Mouse (Mus musculus): ENCODE results near the gene Kat2a. TPM values are rescaled to one million over a fixed set of nuclear protein-coding genes. Genes with fewer than 3 reads are reported as not detected.

The Kat2a gene
- polyA plus RNA-seq, 1 experiment from 2014 or later, result 61.1 TPM

GRCm38 (mm10) chr11:100692164-100692616, 20.1 kb downstream of the Kat2a start, which contains the start of gene Zfp385c:
Gene Zfp385c (minus strand): TSS chr11:100692455.
- 2% methylated on average over 23 of the region's 23 CpGs for WGBS
- peaks cover 11% of the 10 kb centered on the region for H3K27me3 ChIP-seq
- no peak for ATAC-seq (ENCODE audit: insufficient number of reproducible peaks, low FRiP score, low TSS enrichment, low read depth)
- H3K27ac ChIP-seq (replicated peaks), result no peak within 1 kb of the TSS
- no peaks in the 10 kb centered on the region for H3K9me3 ChIP-seq (replicated peaks)
- H3K4me3 ChIP-seq (replicated peaks), result peak within 1 kb of the TSS; percentile 37
- H3K9ac ChIP-seq, result 0 out of 2 replicates have a peak within 1 kb of the TSS, but pooled peaks have one; percentile 12
- H3K4me2 ChIP-seq (replicated peaks), result peak within 1 kb of the TSS; percentile 59
- peaks cover 15% of the 10 kb centered on the region for H3K4me1 ChIP-seq
- H3K36me3 ChIP-seq, result no peaks in the 10 kb centered on the region

GRCm38 (mm10) chr11:100690389-100690788, 21.9 kb downstream of the Kat2a start:
- no peaks in the 10 kb centered on the region for H3K36me3 ChIP-seq
- ATAC-seq (ENCODE audit: insufficient number of reproducible peaks, low FRiP score, low TSS enrichment, low read depth), result no peak

GRCm38 (mm10) chr11:100688443-100688842, 23.8 kb downstream of the Kat2a start:
- ATAC-seq (ENCODE audit: insufficient number of reproducible peaks, low FRiP score, low TSS enrichment, low read depth), result no peak
- H3K9me3 ChIP-seq (replicated peaks), result no peaks in the 10 kb centered on the region

More at GRCm38 (mm10) chr11:100690389-100690788, 21.9 kb downstream of the Kat2a start:
- peaks cover 15% of the 10 kb centered on the region for H3K4me1 ChIP-seq
- H3K4me3 ChIP-seq (replicated peaks), result no peak overlapping the region
- H3K27ac ChIP-seq (replicated peaks), result no peak overlapping the region
- H3K9ac ChIP-seq, result no peak overlapping the region
- H3K4me2 ChIP-seq (replicated peaks), result no peak overlapping the region
- WGBS, result 53% methylated on average over 7 of the region's 7 CpGs
- peaks cover 11% of the 10 kb centered on the region for H3K27me3 ChIP-seq
- H3K9me3 ChIP-seq (replicated peaks), result no peaks in the 10 kb centered on the region

GRCm38 (mm10) chr11:100687265-100687664, 25.0 kb downstream of the Kat2a start:
- Histone ChIP-seq H3K27me3 (peaks cover 5% of the 10 kb centered on the region), H3K4me1 (peaks cover 12% of the 10 kb centered on the region), H3K27ac (replicated peaks) (no peak overlapping the region), H3K9ac (no peak overlapping the region), H3K4me2 (replicated peaks) (no peak overlapping the region), H3K9me3 (replicated peaks) (no peaks in the 10 kb centered on the region), H3K36me3 (no peaks in the 10 kb centered on the region), H3K4me3 (replicated peaks) (no peak overlapping the region)
- 79% methylated on average over 7 of the region's 7 CpGs for WGBS
- peak; percentile 58 for ATAC-seq (ENCODE audit: insufficient number of reproducible peaks, low FRiP score, low TSS enrichment, low read depth)

More at GRCm38 (mm10) chr11:100688443-100688842, 23.8 kb downstream of the Kat2a start:
- no peak overlapping the region for H3K27ac ChIP-seq (replicated peaks)
- H3K4me3 ChIP-seq (replicated peaks), result no peak overlapping the region
- WGBS, result 63% methylated on average over 4 of the region's 4 CpGs
- no peak overlapping the region for H3K4me2 ChIP-seq (replicated peaks)
- peaks cover 15% of the 10 kb centered on the region for H3K4me1 ChIP-seq
- no peak overlapping the region for H3K9ac ChIP-seq
- no peaks in the 10 kb centered on the region for H3K36me3 ChIP-seq
- H3K27me3 ChIP-seq, result peaks cover 11% of the 10 kb centered on the region

- Histone ChIP-seq H3K4me3 (replicated peaks) (no peak overlapping the region), H3K9ac (no peak overlapping the region), H3K4me1 (peaks cover under 1% of the 10 kb centered on the region; the same call in 1 of the 2 replicates), H3K36me3 (no peaks in the 10 kb centered on the region), H3K27ac (replicated peaks) (no peak overlapping the region), H3K4me2 (replicated peaks) (no peak overlapping the region), H3K27me3 (no peaks in the 10 kb centered on the region), H3K9me3 (replicated peaks) (no peaks in the 10 kb centered on the region)
- no peak for ATAC-seq (ENCODE audit: insufficient number of reproducible peaks, low FRiP score, low TSS enrichment, low read depth)
- WGBS, result 86% methylated on average over 2 of the region's 3 CpGs
Observed at GRCm38 (mm10) chr11:100685371-100685770, 26.9 kb downstream of the Kat2a start.

- Histone ChIP-seq H3K9me3 (replicated peaks) (no peaks in the 10 kb centered on the region), H3K27me3 (no peaks in the 10 kb centered on the region), H3K4me1 (no peaks in the 10 kb centered on the region), H3K9ac (no peak overlapping the region), H3K4me2 (replicated peaks) (no peak overlapping the region), H3K27ac (replicated peaks) (no peak overlapping the region), H3K4me3 (replicated peaks) (no peak overlapping the region), H3K36me3 (no peaks in the 10 kb centered on the region)
- no peak for ATAC-seq (ENCODE audit: insufficient number of reproducible peaks, low FRiP score, low TSS enrichment, low read depth)
- WGBS, result 49% methylated on average over 2 of the region's 2 CpGs
Observed at GRCm38 (mm10) chr11:100684084-100684483, 28.2 kb downstream of the Kat2a start.

GRCm38 (mm10) chr11:100682526-100682925, 29.7 kb downstream of the Kat2a start:
- Histone ChIP-seq H3K27me3 (no peaks in the 10 kb centered on the region), H3K4me1 (peaks cover 7% of the 10 kb centered on the region; the same call in 1 of the 2 replicates), H3K27ac (replicated peaks) (no peak overlapping the region), H3K4me2 (replicated peaks) (no peak overlapping the region), H3K9ac (no peak overlapping the region), H3K4me3 (replicated peaks) (no peak overlapping the region), H3K36me3 (no peaks in the 10 kb centered on the region), H3K9me3 (replicated peaks) (no peaks in the 10 kb centered on the region)
- no peak for ATAC-seq (ENCODE audit: insufficient number of reproducible peaks, low FRiP score, low TSS enrichment, low read depth)
- WGBS, result 70% methylated on average over 5 of the region's 5 CpGs

GRCm38 (mm10) chr11:100681826-100682225, 30.4 kb downstream of the Kat2a start:
- no peaks in the 10 kb centered on the region for H3K36me3 ChIP-seq
- H3K4me1 ChIP-seq, result peaks cover 8% of the 10 kb centered on the region; the same call in 1 of the 2 replicates
- H3K4me3 ChIP-seq (replicated peaks), result no peak overlapping the region
- WGBS, result 76% methylated on average over 5 of the region's 5 CpGs
- no peak overlapping the region for H3K9ac ChIP-seq
- no peaks in the 10 kb centered on the region for H3K27me3 ChIP-seq
- H3K9me3 ChIP-seq (replicated peaks), result no peaks in the 10 kb centered on the region
- ATAC-seq (ENCODE audit: insufficient number of reproducible peaks, low FRiP score, low TSS enrichment, low read depth), result 0 out of 2 replicates have a peak, but pooled peaks have one; percentile 59
- H3K27ac ChIP-seq (replicated peaks), result no peak overlapping the region
- H3K4me2 ChIP-seq (replicated peaks), result no peak overlapping the region

- Histone ChIP-seq H3K4me3 (replicated peaks) (no peak overlapping the region), H3K4me2 (replicated peaks) (no peak overlapping the region), H3K27ac (replicated peaks) (no peak overlapping the region), H3K4me1 (peaks cover 13% of the 10 kb centered on the region), H3K36me3 (no peaks in the 10 kb centered on the region), H3K27me3 (no peaks in the 10 kb centered on the region), H3K9ac (no peak overlapping the region), H3K9me3 (replicated peaks) (no peaks in the 10 kb centered on the region)
- WGBS, result 48% methylated on average over 7 of the region's 7 CpGs
- no peak for ATAC-seq (ENCODE audit: insufficient number of reproducible peaks, low FRiP score, low TSS enrichment, low read depth)
Observed at GRCm38 (mm10) chr11:100677810-100678209, 34.5 kb downstream of the Kat2a start.

GRCm38 (mm10) chr11:100673169-100673568, 39.1 kb downstream of the Kat2a start:
- Histone ChIP-seq H3K4me2 (replicated peaks) (peak overlapping the region; percentile 44), H3K9ac (0 out of 2 replicates have a peak overlapping the region, but pooled peaks have one; percentile 4), H3K27ac (replicated peaks) (no peak overlapping the region), H3K4me1 (peaks cover 17% of the 10 kb centered on the region), H3K27me3 (peaks cover 8% of the 10 kb centered on the region), H3K4me3 (replicated peaks) (peak overlapping the region; percentile 20), H3K9me3 (replicated peaks) (no peaks in the 10 kb centered on the region), H3K36me3 (no peaks in the 10 kb centered on the region)
- 5% methylated on average over 23 of the region's 23 CpGs for WGBS
- peak; percentile 45; the same call in 1 of the 2 replicates for ATAC-seq (ENCODE audit: insufficient number of reproducible peaks, low FRiP score, low TSS enrichment, low read depth)

- ATAC-seq (ENCODE audit: insufficient number of reproducible peaks, low FRiP score, low TSS enrichment, low read depth), result no peak
- H3K4me3 ChIP-seq (replicated peaks), result no peak overlapping the region
- H3K4me2 ChIP-seq (replicated peaks), result no peak overlapping the region
- peaks cover 8% of the 10 kb centered on the region for H3K27me3 ChIP-seq
- H3K27ac ChIP-seq (replicated peaks), result no peak overlapping the region
- no peaks in the 10 kb centered on the region for H3K9me3 ChIP-seq (replicated peaks)
- H3K9ac ChIP-seq, result no peak overlapping the region
- no peaks in the 10 kb centered on the region for H3K36me3 ChIP-seq
- peaks cover 9% of the 10 kb centered on the region for H3K4me1 ChIP-seq
- WGBS, result 50% methylated on average over 2 of the region's 2 CpGs
Observed at GRCm38 (mm10) chr11:100671956-100672355, 40.3 kb downstream of the Kat2a start.

- no peak overlapping the region for H3K9ac ChIP-seq
- ATAC-seq (ENCODE audit: insufficient number of reproducible peaks, low FRiP score, low TSS enrichment, low read depth), result no peak
- no peaks in the 10 kb centered on the region for H3K36me3 ChIP-seq
- H3K9me3 ChIP-seq (replicated peaks), result no peaks in the 10 kb centered on the region
- 76% methylated on average over 1 of the region's 1 CpGs for whole genome bisulfite sequencing
- peaks cover 8% of the 10 kb centered on the region for H3K27me3 ChIP-seq
- no peak overlapping the region for H3K4me2 ChIP-seq (replicated peaks)
- H3K4me3 ChIP-seq (replicated peaks), result no peak overlapping the region
- H3K4me1 ChIP-seq, result peaks cover 9% of the 10 kb centered on the region
- H3K27ac ChIP-seq (replicated peaks), result no peak overlapping the region
Observed at GRCm38 (mm10) chr11:100671049-100671448, 41.2 kb downstream of the Kat2a start.
